Mouse (Mus musculus) embryo, embryonic 9.5 days (tissue): ENCODE data around the gene Gusb.
"Not testable (repeated sequence)": the region's sequence is repeated elsewhere in the genome, so short reads cannot be mapped to it uniquely, and the experiment has no call there.

Source experiments
- DNase-seq: peaks from one replicate; pipeline ENCODE4 v3.0.0-alpha.2; 2017; ENCODE audit errors: extremely low spot score

Gusb gene

DNA sequence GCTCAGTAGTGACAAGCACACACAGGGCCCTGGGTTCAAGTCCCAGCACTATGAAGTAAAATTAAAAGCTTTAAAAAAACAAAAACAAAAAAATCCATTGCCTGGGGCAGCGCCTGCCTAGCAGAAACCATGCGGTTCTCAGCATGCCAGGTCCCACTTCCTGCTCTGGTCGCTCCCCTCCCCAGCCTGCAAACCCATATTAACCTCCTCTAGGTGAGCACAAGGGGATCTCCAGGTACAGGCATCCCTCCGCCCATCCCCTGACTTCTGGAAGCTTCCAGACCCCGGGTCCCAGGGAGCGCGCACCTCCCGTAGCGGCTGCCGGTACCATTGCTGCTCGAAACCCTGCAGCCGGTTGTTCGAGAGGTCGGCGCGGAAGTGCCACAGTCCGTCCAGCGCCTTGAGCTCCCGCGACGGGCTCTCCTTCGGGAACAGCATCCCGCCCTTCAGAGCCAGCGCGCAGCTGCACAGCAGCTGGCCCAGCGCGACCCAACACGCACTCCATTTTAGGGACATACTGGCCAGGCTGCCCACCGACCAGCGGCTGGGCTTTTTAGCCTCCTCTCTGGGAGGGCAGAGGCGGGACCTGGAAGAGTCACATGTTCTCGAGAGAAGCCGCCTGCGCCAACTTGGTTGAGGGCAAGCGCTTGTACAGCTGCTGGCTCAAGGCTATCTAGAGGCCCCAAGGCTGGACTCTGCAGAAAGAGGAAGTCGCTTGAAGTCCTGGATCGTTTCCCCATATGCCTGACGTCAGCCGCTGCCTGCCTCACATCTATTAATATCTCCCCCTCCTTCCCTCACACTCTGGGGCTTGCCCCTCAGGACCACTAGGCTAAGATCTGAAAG lies at the start of gene Gusb:
Gene Gusb (minus strand): TSS at position 749 of the 846 bp plus-strand sequence.
- peak; percentile 86 for DNase-seq

DNA sequence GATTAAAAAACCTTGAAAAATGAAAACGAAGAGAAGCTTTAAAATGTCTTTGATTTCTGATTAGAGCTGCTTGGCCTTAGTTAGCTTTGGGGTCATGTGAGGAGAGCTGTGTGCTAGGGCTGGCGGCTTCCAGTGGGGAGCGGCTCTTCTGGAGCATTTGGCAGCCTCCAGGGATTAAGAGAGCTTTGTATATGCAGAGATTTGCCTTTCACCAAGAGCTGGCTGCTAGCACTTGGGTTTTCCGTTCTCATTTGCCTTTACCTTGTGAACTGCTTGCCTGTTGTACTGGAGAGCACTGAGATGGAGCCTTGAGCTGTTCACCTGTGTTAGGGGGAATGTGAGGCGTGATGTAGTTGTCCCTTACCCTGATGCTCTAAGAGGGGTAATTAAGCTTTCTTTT lies 49.7 kb upstream of the Gusb start:
- no peak for DNase-seq

DNA sequence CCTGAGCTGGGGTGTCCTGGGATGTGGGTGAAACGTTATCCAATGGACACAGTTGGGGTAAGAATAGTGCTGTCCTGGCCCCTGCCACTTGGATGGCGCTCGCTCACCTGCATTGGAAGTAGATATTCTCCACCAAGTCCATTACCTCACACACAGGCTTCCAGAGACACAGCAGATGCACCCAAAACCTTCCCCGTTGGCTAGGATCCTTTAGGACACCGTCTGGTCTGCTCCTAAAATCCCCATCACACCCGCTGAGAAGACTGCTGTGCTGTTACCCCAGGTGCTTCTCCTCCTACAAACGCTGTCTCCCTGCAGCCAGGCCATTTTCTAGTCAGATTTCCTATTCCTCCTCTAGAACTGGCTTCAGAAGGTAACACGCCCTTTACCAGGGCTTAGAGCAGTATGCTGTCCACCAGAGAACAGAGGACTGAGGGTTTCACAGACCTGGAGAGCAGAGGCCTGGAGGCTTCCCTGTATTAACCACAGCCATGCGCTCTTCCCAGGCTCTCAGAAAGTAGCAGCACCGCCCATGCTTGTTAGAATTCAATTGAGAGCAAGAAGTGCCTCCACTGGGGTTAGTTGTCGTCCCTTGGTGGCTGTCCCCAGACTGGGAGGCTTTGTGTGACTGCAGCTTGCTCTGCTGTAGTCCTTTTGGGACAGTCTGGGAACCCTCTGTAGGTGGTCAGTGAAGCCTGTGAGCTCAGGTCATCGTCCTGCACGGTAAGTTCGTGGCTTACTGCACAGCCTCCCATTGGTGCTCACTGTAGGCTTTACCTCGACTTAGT lies 48.4 kb upstream of the Gusb start:
- no peak for DNase-seq

DNA sequence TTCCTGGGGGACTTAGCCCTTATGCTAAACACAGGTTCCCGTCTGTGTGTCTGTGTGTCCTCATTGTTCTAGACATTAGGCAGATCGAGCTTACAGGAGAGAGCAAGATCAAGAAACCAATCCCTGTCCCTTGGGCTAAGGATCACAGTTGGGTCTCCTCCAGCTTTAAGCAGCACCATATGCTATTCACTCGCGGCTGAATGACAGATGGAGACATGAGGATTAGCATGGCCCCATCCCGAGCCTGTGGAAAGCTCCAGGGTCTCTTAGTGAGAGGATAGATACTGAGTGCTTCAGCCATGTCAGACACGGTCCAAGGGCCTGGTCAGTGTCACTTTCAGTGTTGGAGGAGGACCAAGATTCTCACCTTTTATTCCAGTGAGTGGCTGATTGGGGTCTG lies 47.6 kb upstream of the Gusb start:
- DNase-seq: no peak

DNA sequence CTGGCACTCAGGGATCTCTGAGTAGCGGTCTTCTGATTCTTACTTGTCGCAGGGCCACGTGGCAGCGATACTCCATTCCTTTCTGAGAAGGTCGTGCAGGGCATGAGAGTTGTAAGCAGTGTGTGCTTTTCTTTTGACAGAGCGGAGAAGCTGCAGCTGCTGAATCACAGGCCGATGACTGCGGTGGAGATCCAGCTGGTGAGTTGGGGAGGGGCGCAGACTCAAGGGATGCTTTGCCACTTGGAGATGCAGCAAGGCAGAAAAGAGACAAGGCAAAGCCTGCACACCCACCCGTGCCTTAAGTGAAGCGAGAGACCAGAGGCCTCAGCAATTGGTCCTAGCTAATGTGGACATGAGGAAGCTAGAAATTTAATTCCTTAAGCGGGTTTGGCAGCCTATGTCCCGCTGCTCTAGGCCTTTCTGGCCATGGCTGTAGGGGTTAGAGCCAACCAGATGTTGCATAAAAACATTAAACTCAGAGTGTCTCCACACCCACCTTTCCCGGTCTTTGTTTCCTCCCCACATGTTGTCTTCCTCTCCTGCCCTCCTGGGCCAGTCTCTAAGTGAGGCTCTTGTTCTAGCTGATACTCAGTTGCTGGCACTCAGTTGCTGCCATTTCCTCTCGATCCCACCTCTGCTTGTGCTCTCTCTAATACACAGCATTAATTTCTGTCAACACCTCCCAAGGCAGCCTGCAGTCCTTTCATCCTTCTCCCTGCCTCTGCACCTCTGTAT lies 46.1 kb upstream of the Gusb start:
- no peak for DNase-seq

DNA sequence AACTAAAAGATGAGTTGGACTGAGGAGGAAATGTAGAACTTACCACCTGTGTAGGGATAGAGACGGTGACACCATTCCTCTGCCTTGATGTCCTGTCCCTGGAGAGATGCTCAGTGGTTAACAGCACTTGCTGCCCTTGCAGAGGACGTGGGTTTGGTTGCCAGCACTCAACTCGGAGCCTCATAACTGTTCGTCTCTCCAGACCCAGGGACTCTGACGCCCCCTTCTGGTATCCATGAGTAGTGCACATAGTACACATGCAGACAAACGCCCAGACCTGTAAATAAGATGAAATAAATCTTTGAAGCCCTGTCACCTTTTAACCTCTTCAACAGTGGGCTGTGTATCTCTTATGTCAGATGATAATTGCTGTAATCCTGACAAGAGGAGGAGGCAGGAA lies 44.2 kb upstream of the Gusb start:
- DNase-seq: no peak

DNA sequence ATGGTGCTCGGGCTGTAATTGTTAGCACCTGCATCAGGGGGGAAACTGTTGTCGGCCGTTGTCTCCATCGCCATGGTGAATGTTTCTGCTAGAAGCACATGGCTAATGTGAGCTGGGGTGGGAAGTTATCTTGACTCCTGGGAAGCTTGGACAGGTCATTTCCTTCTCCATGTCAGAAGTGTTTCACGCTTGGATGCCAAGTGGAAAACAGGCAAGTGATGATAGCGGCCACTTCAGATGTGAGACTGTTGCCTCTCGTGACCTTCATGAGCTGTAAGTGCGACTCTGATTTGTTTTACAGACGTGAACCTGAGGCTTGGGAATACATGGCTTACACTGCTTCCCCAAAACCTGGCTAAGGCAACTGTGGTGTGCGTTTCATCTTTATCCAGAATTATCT lies 43.7 kb upstream of the Gusb start:
- no peak for DNase-seq

DNA sequence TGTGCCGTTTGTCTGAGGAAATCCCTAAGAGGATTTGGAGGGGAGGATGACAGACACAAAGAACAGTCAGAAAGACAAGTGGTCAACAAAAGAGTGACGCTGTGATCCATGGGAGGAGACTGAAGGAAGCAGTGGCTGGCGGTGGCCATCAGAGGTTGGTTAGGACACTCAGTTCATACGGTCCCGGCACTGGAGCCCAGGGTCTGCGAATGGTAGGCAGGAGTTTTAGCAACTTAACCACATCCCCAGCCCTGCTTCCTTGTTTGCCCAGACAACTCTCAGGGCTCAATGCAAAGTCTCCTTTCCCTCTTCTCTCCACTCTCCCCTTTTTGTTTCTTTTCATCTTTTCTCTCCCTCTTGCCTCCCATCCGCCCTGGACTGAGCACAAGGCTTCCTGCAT lies 43.3 kb upstream of the Gusb start:
- DNase-seq: no peak

DNA sequence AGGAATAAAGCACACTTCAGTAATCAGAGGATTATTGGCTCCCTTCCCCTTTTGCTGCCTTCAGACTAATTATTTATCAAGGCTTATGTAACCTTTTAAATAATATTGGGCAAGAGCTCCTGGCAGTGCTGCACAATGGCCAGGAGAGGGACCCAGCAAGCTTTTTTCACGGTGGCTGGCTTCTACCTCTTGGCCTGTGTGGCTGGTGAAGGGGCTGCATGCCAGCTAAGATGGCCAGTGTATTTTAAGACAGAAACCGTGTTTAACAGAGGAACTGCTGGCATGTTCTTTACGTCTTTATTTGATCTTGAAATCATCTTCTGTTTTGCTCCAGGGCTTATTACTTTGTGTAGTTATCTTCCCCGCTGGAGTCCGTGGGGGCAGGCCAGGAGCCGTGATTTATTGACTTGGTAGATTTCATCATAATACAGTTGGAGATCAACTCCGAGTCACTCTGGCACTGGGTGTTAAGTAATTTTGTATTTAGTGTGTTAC lies 41.4 kb upstream of the Gusb start:
- no peak for DNase-seq

DNA sequence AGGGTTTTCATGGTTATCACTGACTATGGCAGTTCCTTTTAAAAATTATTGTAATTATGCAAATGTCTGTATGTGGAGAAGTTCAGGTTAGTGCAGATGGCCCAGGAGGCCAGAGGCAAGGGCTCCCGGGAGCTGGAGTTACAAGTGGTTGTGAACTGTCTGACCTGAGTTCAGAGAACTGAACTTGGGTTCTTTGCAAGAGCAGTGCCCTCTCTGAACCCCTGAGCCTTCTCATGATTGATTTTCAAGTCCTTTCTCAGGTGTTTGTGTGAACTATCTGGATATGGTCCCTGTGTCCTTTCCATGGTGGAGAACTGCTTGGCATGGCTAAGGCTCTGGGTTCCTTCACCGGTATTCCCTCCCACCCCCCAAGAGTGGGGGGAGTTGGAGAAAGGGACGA lies 40.9 kb upstream of the Gusb start:
- no peak for DNase-seq

DNA sequence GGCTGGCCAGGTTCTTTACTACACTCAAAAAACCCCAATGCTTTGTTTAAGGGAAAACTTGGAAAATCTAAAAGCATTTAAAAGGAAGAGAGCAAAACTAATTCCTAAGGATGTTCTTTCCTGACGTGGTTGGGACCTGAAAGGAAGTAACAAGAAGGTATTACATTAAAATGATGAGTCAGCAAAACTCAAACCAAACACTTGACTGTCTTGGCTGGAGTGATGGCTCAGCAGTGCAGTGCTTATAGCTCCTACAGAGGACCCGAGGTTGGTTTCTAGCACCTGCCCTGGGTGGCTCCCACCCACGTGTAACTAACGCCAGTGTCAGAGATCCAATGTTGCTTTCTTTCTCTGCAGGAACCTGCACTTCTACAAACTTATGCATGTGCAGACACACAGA lies 38.4 kb upstream of the Gusb start:
- no peak for DNase-seq

DNA sequence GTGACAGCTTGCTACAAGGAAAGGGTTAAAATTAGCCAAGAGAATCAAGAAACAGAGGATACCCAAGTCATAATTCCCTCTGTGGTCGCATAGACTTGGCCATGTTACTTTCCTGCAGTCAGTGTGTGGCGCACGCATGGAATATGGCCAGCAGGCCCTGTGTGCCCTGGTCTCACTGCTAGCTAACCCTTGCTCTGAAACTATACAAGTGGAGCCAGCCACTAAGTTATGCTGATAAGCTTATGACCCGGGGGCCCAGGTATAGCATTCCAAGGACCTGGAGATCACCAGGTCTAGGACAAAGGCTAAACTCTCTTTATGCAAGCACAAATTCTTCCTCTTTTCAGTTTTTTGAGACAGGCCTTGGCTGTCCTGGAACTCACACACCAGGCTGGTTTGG lies 37.9 kb upstream of the Gusb start:
- no peak for DNase-seq

DNA sequence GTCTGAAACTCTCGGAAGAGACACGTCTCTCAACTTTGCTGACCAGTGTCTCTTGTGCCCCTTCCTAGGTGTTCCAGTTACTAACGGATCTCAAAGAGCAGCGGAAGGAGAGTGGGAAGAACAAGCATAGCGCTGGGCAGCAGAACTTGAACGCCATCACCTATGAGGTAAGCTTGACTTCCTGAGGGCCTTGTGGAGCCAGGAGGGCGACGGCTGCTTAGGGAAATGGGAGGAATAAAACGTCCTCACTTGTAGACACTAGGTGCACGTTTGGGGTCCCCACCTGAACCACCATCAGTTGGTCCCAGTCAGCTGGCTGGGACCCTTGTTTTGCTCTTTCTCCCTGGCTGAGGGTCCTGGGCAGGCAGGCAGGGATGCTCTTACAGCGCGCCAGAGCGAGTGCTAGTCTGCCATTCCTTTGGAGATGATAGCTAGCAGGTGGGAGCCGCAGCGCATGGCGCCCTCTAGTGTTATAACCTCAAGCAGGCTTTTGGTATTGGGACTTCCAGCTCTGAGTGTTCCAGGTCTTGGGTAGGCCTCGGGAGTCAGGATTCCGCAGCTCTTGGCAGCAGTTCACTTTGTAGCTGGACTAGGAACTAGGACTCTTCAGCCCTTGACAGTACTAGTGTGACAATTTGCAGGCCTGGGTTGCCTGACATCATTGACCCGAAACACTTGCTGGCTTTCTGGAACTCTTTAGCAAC lies 35.1 kb upstream of the Gusb start:
- peak; percentile 63 for DNase-seq

DNA sequence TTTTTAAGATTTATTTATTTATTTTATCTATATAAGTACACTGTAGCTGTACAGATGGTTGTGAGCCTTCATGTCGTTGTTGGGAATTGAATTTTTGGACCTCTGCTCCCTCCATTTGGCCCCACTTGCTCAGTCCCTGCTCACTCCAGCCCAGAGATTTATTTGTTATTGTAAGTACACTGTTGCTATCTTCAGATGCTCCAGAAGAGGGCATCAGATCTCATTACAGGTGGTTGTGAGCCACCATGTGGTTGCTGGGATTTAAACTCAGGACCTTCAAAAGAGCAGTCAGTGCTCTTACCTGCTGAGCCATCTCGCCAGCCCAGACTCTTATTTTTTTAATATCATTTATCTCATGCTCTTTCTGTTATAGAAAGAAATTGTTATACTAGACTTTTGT lies 33.5 kb upstream of the Gusb start:
- not testable (repeated sequence) for DNase-seq

DNA sequence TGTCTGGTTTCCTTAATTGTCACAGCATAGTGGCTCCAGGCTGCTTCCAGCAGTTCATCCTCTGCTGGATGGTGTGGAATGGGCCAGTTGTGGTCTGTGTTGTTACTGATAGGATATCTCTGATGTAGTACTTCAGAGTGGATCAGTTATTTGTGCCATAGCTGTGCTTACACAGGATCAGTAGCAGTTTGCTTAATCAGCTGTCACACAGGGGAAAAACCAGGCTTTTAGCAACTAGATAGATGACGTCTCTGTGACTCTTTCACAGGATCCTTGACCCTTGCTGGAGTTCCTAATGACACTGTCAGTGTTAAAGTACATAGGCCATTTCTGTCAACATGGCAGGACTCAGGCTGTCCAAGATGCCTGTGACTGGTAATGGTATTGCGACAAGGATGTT lies 31.0 kb upstream of the Gusb start:
- DNase-seq: no peak

DNA sequence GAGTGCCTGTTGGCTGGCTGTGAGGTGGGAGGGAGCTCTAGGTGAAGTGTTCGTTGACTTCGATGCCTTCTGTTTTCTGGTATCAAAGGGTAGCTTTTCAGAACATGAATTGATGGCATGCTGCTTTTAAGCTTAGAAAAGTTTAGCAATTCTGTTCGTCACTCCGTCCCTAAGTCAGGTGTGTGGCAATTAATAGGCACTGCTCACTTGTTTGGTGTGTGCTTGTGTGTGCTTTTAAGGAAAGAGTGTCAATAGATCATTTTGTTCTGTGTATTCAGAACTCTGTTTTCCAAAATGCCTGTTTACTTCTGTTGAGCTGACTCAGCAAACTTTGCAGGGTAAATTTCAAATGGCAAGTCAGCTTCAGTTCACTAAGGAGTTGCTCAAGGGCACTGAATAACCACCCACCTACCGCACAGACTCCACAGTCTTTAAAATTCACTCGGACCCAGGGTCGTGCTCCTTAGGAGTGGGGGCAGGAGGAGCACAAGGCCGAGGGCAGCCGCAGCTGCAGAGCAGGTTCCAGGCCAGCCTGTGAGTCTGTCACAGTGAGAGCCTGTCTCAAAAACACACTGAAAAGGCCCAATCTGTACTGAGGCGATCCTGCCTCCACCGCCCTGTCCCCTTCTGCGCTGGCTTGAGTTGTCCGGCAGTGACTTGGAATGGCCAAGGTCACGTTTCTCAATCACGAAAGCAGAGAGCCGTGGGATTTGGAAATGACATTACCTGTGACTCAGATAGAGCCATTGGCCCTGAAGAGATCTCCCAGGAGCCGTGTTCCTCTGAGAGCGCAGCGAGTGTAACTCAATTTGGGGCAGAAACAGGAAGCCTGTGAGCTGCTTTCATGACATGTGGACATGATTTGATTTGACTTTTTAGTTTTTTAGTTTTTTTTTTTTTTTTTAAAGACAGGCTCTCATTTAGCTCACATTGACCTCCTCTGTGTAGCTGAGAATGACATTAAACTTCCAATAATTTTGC lies 28.9 kb upstream of the Gusb start:
- no peak for DNase-seq

DNA sequence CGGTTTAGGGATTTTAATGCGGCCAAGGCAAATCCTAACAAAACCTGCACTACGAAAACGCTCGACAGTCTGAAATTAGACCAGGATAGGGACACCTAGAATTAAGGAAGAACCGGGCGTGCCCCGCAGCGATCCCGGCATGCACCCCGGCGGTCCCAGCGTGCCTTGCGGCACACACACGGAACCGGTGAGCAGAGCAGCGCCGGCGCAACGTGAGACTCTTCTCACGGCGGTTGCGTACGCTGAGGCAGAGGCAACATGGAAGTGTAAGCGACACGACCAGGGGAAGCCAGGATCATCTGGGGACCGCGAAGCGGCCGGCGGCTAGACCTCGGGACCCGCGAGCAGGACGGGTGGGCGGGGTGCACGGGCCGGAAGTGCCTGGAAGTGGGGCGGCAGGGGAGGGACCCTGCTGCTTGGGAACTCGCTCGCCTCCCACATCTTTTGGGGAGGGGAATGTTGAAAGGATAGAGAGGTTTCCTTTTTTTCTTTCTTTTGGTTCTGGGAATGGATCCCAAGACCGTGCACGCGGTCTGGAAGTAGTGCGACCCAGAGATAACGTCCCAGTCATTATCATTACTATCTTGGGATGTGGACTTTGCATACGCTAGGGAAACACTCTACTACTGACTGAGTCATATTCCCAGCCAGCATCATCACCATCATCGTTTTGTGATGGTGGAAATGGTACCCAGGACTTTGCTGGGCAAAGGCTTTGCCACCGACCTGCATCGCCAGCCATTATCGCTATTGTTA lies 26.5 kb upstream of the Gusb start, which contains the start of the genes Asl and Crcp:
Gene Asl (minus strand): TSS at position 106 of the 756 bp plus-strand sequence.
Gene Crcp (plus strand): TSS at position 149 of the 756 bp plus-strand sequence.
- DNase-seq: peak; percentile 87

DNA sequence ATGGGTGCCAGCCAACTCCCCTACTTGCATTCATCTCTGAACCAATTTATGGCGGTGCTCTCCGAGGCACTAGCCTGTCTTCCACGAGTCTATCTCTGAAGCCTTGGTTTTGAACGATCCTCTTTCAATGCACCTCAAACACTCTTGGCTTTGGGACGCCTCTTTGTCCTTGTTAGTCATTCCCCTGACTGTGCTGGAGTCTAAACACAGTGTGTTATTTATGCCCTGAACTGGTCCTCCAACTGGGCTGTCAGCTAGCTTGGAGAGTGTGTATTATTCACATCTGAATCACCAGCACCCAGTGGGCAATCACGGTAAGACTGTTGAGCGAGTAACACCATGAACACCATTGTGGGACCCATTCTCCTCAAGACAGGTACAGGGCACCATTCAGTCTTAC lies 24.8 kb upstream of the Gusb start:
- no peak for DNase-seq

DNA sequence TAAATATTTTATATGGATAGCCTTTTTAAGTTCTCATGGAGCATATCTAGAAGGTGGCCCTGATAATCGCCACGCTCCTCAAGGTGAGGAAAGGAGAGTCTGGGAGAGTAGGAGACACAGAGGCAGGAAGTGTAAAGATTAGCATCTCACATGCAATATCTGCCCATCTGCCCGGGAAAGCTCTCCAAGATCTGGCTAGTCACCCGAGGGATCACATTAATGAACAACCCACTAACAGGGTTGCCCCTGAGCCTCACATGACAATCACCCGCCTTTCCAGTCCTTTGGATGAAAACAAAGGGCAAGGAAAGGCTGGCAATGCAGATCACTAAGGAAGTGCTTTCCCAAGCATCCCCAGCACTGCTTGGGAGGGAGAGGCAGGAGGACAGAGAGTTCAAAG lies 24.3 kb upstream of the Gusb start:
- DNase-seq: no peak
